Mouse (Mus musculus) heart, embryonic 15.5 days (tissue): ENCODE results near the gene Cdkal1. TPM values are rescaled to one million over a fixed set of nuclear protein-coding genes. Genes with fewer than 3 reads are reported as not detected.

Experiments used
- ATAC-seq: fragments of 200-750 bp; cut with Nextera tagmentation; replicated peaks from 2 replicates; pipeline ENCODE4 v1.8.0; 2017; ENCODE audit warnings: low read depth, moderate TSS enrichment; ENCODE audit not compliant: insufficient number of reproducible peaks, insufficient read depth, low FRiP score
- H3K27ac ChIP-seq: fragments of 300-500 bp; sonication (generic); 2 replicates; pipeline ENCODE4 v1.5.1; 2015; ENCODE audit warnings: mild to moderate bottlenecking, inconsistent platforms
- H3K27me3 ChIP-seq: fragments of 300-500 bp; sonication (generic); 2 replicates; pipeline ENCODE4 v1.6.1; 2015; ENCODE audit warnings: inconsistent platforms
- H3K36me3 ChIP-seq: fragments of 300-500 bp; sonication (generic); 2 replicates; pipeline ENCODE4 v1.6.1; 2015; ENCODE audit warnings: mild to moderate bottlenecking, inconsistent platforms
- H3K4me1 ChIP-seq: fragments of 300-500 bp; sonication (generic); replicated peaks from 2 replicates; pipeline ENCODE4 v1.6.1; 2015; ENCODE audit warnings: inconsistent platforms
- H3K4me2 ChIP-seq: fragments of 300-500 bp; sonication (generic); 2 replicates; pipeline ENCODE4 v1.6.1; 2015; ENCODE audit warnings: inconsistent platforms, mild to moderate bottlenecking, moderate library complexity
- H3K4me3 ChIP-seq: fragments of 300-500 bp; sonication (generic); 2 replicates; pipeline ENCODE4 v1.5.1; 2015; ENCODE audit warnings: mild to moderate bottlenecking, inconsistent platforms
- H3K9ac ChIP-seq: fragments of 300-500 bp; sonication (generic); 2 replicates; pipeline ENCODE4 v1.6.1; 2015; ENCODE audit warnings: mild to moderate bottlenecking, inconsistent platforms
- H3K9me3 ChIP-seq: fragments of 300-500 bp; sonication (generic); replicated peaks from 2 replicates; pipeline ENCODE4 v1.6.1; 2016; ENCODE audit warnings: inconsistent platforms
- WGBS: fragments of 180-500 bp; shearing (Covaris S2); methylation state at CpG from one replicate; pipeline ENCODE4 v1.1.7; 2015; ENCODE audit warnings: mixed read lengths; 5-methylcytosine and 5-hydroxymethylcytosine counted together
- polyA plus RNA-seq: library from polyadenylated mRNA; unstranded; fragments of >200 nt; fragmentation: Nextera tagmentation; extraction: Ambion mirVana; gene quantifications from 2 replicates; pipeline ENCODE4 v1.2.1, GENCODE M21; 2015

Gene Cdkal1
- polyA plus RNA-seq, 1 experiment from 2014 or later, result 24.4 TPM

DNA sequence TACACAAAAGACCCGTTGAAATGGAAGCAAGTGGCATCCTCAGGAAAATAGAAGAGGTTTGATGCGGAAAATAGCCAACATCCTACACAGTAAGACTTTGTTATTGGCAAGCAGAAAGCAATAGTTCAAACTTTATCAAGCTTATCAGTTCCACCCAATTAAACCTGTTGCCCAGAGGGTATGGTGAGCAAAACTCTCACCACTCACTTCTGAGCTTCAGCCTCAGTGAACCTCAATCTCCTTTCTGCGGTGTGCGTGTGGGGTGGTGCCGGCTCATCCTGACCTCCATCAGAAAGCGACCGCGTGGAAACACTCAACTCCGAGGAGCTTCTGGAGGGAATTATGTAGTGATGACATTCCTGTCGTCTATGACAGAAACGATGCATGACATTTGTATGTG is 621.5 kb downstream of the Cdkal1 start:
- no peak overlapping the region for H3K9ac ChIP-seq
- no peaks in the 10 kb centered on the region for H3K36me3 ChIP-seq
- no peak overlapping the region for H3K4me3 ChIP-seq
- 0 out of 2 replicates have a peak, but pooled peaks cover 5% of the 10 kb centered on the region for H3K4me1 ChIP-seq
- H3K4me2 ChIP-seq, result no peak overlapping the region
- WGBS, result 75% methylated on average over 11 of the region's 11 CpGs
- H3K27ac ChIP-seq, result no peak overlapping the region
- no peaks in the 10 kb centered on the region for H3K27me3 ChIP-seq
- H3K9me3 ChIP-seq, result no peaks in the 10 kb centered on the region
- no peak for ATAC-seq

DNA sequence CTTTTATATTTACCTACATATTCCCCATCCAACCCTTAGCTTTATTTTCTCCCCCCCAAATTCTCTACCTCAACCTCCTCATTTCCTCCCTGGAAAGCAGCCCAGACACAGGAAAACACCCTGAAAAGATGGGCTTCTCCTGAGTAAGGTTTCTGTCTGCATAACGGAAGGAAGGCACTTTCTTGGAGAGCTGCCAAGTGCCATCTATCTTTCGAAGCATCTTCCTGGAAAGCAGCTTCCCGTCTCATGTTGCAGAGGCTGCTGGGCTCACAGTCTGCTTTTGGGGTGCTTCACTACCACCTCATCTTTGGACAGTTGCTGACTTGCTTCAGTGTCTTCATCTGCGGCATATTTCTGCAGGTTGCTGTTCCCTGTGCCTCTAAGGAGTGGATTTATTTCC is 622.8 kb downstream of the Cdkal1 start:
- Histone ChIP-seq H3K4me2 (no peak overlapping the region), H3K27ac (no peak overlapping the region), H3K4me3 (no peak overlapping the region), H3K9ac (no peak overlapping the region), H3K36me3 (no peaks in the 10 kb centered on the region), H3K4me1 (0 out of 2 replicates have a peak, but pooled peaks cover 5% of the 10 kb centered on the region), H3K27me3 (no peaks in the 10 kb centered on the region), H3K9me3 (no peaks in the 10 kb centered on the region)
- 40% methylated on average over 4 of the region's 4 CpGs for WGBS
- ATAC-seq, result no peak

DNA sequence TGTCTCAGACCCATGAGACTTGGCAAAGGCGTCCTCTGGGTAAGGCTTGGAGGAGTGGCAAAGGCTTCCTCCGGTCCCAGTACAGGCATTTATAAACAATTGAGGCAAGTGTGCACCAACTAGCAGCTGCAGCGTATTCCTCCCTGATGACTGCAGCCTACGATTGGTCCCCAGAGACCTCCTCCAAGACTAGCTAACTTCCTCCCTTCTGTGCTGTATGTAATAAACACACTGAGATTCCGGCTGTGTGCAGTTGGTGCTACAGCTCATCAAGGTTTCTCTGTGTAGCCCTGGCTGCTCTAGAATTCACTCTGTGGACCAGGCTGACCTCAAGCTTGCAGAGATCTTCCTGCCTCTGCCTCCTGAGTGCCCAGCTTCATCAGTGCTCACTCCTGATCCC is 630.7 kb downstream of the Cdkal1 start:
- Histone ChIP-seq H3K4me2 (no peak overlapping the region), H3K27ac (no peak overlapping the region), H3K27me3 (no peaks in the 10 kb centered on the region), H3K4me3 (no peak overlapping the region), H3K9ac (no peak overlapping the region), H3K9me3 (no peaks in the 10 kb centered on the region), H3K4me1 (peaks cover 7% of the 10 kb centered on the region), H3K36me3 (no peaks in the 10 kb centered on the region)
- ATAC-seq, result no peak
- 69% methylated on average over 5 of the region's 5 CpGs for WGBS

DNA sequence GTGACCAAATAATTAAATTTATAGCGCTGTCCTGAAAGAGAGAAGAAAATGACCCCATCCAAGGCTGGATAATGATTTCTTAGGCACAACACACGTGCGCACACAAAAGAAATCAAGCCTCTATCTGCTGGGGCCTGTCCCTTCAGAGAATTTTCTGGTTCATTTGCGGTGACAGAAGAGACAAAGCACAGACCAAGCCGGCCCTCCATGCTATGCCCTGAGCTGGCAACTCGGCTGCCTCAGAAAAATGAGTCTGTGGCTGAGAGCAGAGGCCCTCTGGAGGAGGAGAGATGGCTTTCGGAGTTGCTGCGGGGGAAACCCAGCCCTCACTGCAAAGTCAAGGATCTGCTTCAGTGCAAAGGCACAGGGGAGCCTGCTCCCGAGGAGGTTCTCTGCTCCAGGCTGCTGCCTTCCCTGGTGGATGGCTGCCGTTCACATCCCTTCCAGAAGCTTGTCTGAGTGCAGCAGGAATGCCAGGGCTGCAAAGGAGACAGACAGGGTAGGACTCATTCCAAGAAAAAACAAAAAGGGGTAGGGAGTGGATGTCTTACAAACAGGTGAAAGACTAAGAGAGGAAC is 633.1 kb downstream of the Cdkal1 start:
- Histone ChIP-seq H3K4me2 (peak overlapping the region; percentile 27; the same call in 1 of the 2 replicates), H3K9ac (peak overlapping the region; percentile 36; the same call in 1 of the 2 replicates), H3K9me3 (no peaks in the 10 kb centered on the region), H3K27me3 (no peaks in the 10 kb centered on the region), H3K27ac (peak overlapping the region; percentile 73), H3K4me3 (no peak overlapping the region), H3K36me3 (no peaks in the 10 kb centered on the region), H3K4me1 (peaks cover 11% of the 10 kb centered on the region)
- ATAC-seq, result 0 out of 2 replicates have a peak, but pooled peaks have one; percentile 53
- WGBS, result 27% methylated on average over 10 of the region's 10 CpGs

DNA sequence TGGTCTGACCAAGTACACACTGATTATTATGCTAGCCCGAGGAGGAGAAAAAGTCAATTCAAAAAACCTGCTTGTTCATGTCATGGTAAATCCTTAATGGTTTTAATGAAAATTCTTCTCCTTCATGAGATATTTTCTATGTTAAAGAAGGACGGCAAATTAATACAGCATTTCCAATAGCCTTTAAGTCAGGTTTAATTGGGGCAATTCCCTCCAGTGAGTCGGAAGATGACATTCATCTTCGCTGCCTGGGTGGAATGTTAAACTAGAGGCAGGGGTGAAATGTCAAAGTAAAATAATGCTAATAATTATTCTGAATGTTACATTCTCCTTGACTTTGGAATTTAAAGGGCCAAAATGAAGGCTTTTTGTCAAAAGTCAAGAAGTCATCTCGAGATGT is 633.8 kb downstream of the Cdkal1 start:
- Histone ChIP-seq H3K27ac (no peak overlapping the region), H3K9ac (no peak overlapping the region), H3K4me1 (peaks cover 11% of the 10 kb centered on the region), H3K36me3 (no peaks in the 10 kb centered on the region), H3K4me2 (no peak overlapping the region), H3K4me3 (no peak overlapping the region), H3K27me3 (no peaks in the 10 kb centered on the region), H3K9me3 (no peaks in the 10 kb centered on the region)
- 79% methylated on average over 5 of the region's 5 CpGs for WGBS
- ATAC-seq, result no peak

DNA sequence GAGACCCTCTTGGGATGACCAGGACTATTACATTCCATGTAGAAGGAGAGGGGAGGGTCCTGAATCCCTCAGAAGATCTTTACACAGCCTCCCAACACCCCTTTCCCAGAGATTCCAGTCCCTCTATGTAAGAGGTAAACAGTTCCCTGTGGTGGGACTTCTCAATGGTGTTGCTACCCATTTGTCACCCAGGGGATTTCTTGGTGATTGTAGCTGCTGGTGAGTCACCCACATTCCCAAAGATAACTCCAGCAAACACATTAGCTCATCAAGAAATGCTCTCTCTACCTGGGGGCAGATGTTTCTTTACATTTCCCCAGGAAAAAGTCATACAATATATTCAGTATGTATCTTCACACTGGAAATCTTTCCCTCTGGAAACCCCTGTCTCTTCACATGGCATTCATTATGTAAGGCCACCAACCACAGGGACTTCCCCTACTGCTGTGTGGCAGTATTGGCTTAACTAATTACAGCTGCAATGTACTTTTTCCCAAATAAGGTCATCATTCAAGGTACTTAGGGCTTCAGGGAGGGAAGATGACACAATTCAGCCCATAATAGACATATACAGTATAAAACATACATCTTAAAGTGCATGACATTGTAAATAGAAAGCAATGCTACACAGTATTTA is 636.8 kb downstream of the Cdkal1 start:
- Histone ChIP-seq H3K27ac (no peak overlapping the region), H3K4me2 (no peak overlapping the region), H3K4me1 (peaks cover 11% of the 10 kb centered on the region), H3K36me3 (no peaks in the 10 kb centered on the region), H3K27me3 (no peaks in the 10 kb centered on the region), H3K9me3 (no peaks in the 10 kb centered on the region), H3K9ac (no peak overlapping the region), H3K4me3 (no peak overlapping the region)
- no peak for ATAC-seq

DNA sequence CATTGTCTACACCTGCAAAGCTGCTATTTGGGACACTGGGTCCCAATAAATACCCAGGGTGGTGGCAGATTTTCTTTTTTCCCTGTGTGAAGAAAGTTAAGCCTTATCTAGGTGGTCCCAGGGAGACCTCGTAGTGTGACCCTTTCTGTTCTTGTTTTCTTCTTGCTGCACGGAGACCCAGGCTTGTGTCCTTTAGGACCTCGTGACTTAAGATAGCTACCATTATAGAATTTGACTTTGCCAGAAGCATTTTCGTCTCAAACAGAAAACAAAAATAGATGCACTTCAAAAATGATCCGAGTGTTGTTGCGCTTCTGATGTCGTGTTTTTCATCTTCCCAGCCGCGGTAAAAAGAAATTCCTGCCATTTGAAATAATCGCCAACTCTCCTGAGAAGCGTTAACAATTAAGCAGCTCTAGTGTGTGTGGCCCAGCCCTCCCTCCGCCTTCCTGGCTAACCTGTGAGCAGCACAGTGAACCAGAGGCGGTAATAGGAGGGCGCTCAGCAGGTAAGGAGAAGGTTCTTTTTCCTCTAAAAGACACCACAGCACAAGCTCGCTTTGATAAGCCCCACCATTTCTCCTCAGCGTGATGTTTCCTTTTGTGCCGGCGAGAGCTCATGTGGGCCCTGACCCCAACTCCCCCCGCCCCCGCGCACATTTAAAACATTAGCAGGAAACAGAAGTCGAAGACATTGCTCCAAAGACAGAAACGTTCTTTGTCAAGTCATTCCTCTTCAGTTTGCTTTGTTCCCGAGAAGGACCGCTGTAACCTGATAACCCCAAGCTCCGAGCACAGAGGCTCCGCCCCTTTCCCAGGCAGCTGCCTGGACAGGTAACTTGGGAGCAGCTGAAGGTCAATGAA is 645.1 kb downstream of the Cdkal1 start:
- Histone ChIP-seq H3K4me2 (peak overlapping the region; percentile 67), H3K4me1 (peaks cover 20% of the 10 kb centered on the region), H3K9me3 (no peaks in the 10 kb centered on the region), H3K9ac (peak overlapping the region; percentile 34), H3K27ac (peak overlapping the region; percentile 70), H3K36me3 (no peaks in the 10 kb centered on the region), H3K27me3 (no peaks in the 10 kb centered on the region), H3K4me3 (peak overlapping the region; percentile 41)
- 4% methylated on average over 27 of the region's 27 CpGs for WGBS
- ATAC-seq, result peak; percentile 62; the same call in 1 of the 2 replicates

DNA sequence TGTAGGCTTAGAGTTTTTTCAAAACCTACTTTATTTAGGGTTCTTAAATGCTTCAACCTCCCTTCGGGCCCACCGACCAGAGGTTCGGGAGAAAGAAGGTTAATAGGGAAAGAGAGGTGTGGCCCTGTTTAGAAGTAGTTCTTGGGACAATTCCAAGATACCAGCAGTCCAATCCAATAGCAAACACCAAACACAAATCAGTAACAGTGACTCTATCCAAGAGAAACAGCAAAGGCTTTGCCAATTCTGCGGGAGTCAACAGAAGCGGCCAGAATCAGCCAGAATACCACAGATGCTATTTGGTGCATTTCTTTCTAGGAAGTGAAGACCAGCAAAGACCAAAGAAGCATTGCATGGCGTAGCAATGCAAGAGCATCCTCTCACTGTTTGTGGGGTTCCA is 646.7 kb downstream of the Cdkal1 start:
- no peaks in the 10 kb centered on the region for H3K9me3 ChIP-seq
- H3K4me2 ChIP-seq, result no peak overlapping the region
- peaks cover 20% of the 10 kb centered on the region for H3K4me1 ChIP-seq
- no peak overlapping the region for H3K4me3 ChIP-seq
- no peak overlapping the region for H3K27ac ChIP-seq
- no peaks in the 10 kb centered on the region for H3K27me3 ChIP-seq
- ATAC-seq, result no peak
- WGBS, result 83% methylated on average over 6 of the region's 6 CpGs
- no peak overlapping the region for H3K9ac ChIP-seq
- H3K36me3 ChIP-seq, result no peaks in the 10 kb centered on the region

DNA sequence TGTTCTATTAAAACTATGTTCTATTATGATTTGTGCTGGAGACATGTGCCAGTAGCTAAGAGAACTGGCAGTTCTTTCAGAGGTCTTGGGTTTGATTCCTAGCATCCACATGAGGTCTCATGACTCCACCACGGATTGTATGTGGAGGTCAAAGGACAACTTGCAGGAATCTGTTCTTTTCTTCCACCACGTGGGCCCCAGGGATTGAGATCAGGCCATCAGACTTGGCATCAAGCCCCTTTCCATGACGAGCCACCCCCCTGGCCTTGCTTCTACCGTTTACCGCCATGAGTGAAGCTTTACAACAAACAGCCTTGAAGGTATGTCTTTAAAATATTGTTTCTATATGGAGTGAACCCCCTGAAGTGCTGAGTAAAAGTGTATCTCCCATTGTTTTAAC is 651.6 kb downstream of the Cdkal1 start:
- Histone ChIP-seq H3K4me2 (no peak overlapping the region), H3K4me1 (peaks cover 30% of the 10 kb centered on the region), H3K4me3 (no peak overlapping the region), H3K27ac (peak overlapping the region; percentile 84; the same call in 1 of the 2 replicates), H3K9me3 (no peaks in the 10 kb centered on the region), H3K27me3 (no peaks in the 10 kb centered on the region), H3K9ac (no peak overlapping the region), H3K36me3 (no peaks in the 10 kb centered on the region)
- ATAC-seq, result no peak
- 83% methylated on average over 5 of the region's 5 CpGs for WGBS

DNA sequence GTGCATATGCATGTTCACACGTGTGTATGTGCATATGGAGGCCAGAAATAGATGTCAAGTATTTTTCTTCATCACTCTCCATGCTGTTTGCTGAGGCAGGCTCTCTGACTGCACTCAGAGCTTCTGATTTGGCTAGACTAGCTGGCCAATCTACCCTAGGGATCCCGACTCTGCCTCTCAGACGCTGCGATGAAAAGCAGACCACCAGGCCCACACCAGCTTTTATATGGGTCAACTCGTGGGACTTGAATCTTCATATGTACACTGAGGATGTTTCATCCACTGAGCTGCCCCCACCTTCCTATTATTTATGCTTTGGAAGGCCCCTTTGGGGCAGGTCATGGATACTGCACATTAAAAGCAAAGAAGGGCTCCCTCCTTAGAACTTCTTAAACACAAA is 652.0 kb downstream of the Cdkal1 start:
- Histone ChIP-seq H3K9ac (no peak overlapping the region), H3K36me3 (no peaks in the 10 kb centered on the region), H3K27ac (peak overlapping the region; percentile 84), H3K4me3 (no peak overlapping the region), H3K9me3 (no peaks in the 10 kb centered on the region), H3K27me3 (no peaks in the 10 kb centered on the region), H3K4me1 (peaks cover 30% of the 10 kb centered on the region), H3K4me2 (no peak overlapping the region)
- WGBS, result 84% methylated on average over 5 of the region's 5 CpGs
- no peak for ATAC-seq

DNA sequence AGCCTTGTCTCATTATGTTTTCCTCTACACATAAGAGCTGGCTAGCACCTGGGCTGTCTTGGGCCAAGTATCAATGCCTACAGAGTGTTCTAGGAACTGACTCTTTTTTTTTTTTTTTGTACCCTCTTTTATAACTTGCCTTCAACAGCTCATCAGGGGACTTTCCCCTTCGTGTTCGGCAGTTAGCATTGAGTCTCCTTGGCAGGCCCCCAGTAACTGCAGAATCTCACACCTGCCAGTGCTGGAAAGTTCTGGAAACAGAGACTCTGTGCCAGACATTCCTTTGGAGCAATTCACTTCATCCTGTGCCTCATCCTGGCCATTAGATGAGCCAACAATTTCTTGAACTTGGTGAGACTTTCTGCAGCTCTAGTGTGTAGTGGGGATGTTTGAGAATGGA is 652.9 kb downstream of the Cdkal1 start:
- Histone ChIP-seq H3K9ac (no peak overlapping the region), H3K4me2 (no peak overlapping the region), H3K4me3 (no peak overlapping the region), H3K36me3 (no peaks in the 10 kb centered on the region), H3K27ac (peak overlapping the region; percentile 84), H3K4me1 (peaks cover 30% of the 10 kb centered on the region), H3K9me3 (no peaks in the 10 kb centered on the region), H3K27me3 (no peaks in the 10 kb centered on the region)
- WGBS, result 11% methylated on average over 2 of the region's 2 CpGs
- peak; percentile 85 for ATAC-seq
